ENCODE assay signal across 22 mouse cellular contexts in the genomic region with DNA sequence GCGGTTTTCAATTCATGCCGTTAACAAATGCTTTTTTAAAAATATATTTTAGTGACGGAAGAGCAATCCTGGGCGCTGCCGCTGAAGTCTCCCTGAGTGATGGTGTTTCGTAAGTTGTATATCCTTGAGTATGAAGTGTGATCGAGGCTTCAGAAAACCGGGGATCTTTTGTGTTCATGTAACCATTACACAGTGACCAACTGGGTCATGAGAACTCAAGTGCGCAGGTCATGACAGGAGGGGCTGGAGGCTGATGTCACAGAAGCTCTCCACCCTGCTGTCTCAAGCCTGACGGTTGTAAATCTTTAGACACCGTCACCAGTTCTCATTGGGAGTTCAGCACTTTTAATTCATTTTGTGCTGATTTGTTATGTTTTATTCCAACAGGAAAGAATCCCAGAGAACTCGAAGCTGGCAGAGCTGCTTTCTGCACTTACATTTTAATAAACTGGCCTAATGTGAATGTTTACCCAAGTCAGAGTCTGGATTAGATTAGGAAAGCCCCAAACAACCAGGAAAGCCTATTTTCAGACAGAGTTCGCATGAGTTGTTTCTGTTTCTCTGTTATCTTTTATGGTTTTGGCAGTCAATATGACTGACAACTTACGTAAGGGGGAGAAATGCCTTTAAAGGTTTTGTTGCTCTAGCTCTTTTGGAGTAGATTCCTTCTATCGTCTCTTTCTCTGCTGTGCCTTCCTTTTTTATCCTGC. TPM values are rescaled to one million over a fixed set of nuclear protein-coding genes. Genes with fewer than 3 reads are reported as not detected.
A peak's percentile ranks its signal among the peaks of the same experiment; 100 is the strongest.
DNase-seq lines count a peak whose midpoint lies in the region; ATAC-seq and TF ChIP-seq lines count a peak whose summit lies in the region.
"Had no signal": no experiment of that assay in that cellular context is flagged by ENCODE, and none has a peak within 500 bp of the region (broad histone marks: within the 10 kb centered on the region; RNA-seq: fewer than 3 reads in every experiment).

No protein-coding gene starts in this region.

- ATAC-seq in heart, embryonic 11.5 days (replicated peaks; ENCODE audit: insufficient number of reproducible peaks, low FRiP score, low TSS enrichment) = no peak
- no peak for ATAC-seq in midbrain, embryonic 11.5 days (ENCODE audit: low FRiP score)
- ATAC-seq in embryonic facial prominence, embryonic 15.5 days (ENCODE audit: insufficient number of reproducible peaks, low FRiP score, low TSS enrichment, low read depth) = no peak
- 0 out of 2 replicates have a peak, but pooled peaks have one; percentile 48 for ATAC-seq in stomach, postnatal 0 days (ENCODE audit: low FRiP score, low TSS enrichment)
- no peak for ATAC-seq in kidney, embryonic 14.5 days (ENCODE audit: low FRiP score, low TSS enrichment)
- ATAC-seq: forebrain, embryonic 13.5 days; midbrain, embryonic 16.5 days had no signal

- no peaks in the 10 kb centered on the region for H3K4me1 ChIP-seq in heart, embryonic 10.5 days
- H3K4me1 ChIP-seq in heart, embryonic 11.5 days (ENCODE audit: control insufficient read depth, insufficient read depth, low read length) = no peaks in the 10 kb centered on the region
- H3K4me1 ChIP-seq in midbrain, embryonic 11.5 days (ENCODE audit: control insufficient read depth, insufficient read depth, low read length) = no peaks in the 10 kb centered on the region
- no peaks in the 10 kb centered on the region for H3K4me1 ChIP-seq in midbrain, embryonic 10.5 days
- H3K4me1 ChIP-seq in embryonic facial prominence, embryonic 15.5 days = 0 out of 2 replicates have a peak, but pooled peaks cover 4% of the 10 kb centered on the region
- H3K4me1 ChIP-seq in stomach, postnatal 0 days (replicated peaks; ENCODE audit: control insufficient read depth, insufficient read depth) = no peaks in the 10 kb centered on the region
- H3K4me1 ChIP-seq in kidney, embryonic 14.5 days (ENCODE audit: control insufficient read depth, insufficient read depth, low read length) = no peaks in the 10 kb centered on the region
- H3K4me1 ChIP-seq: forebrain, embryonic 13.5 days; hindbrain, embryonic 13.5 days; kidney, embryonic 15.5 days; neural tube, embryonic 15.5 days; stomach, embryonic 15.5 days had no signal

- DNase-seq in heart, embryonic 10.5 days (ENCODE audit: low spot score) = peak; percentile 42
- peak; percentile 47 for DNase-seq in midbrain, embryonic 11.5 days (ENCODE audit: low spot score, missing footprints)
- no peak for DNase-seq in midbrain, embryonic 10.5 days (ENCODE audit: low spot score)
- no peak for DNase-seq in stomach, postnatal 0 days (ENCODE audit: low spot score)
- no peak for DNase-seq in ovary, adult 18-20 months (ENCODE audit: low spot score)
- DNase-seq: adrenal gland, postnatal 10 days; cerebellum, adult 9-10 months; gastrocnemius, postnatal 25 days; kidney, postnatal 4 days; right cerebral cortex, postnatal 25 days had no signal

- no peak overlapping the region for H3K9ac ChIP-seq in heart, embryonic 11.5 days (ENCODE audit: low read depth, low read length)
- no peak overlapping the region for H3K9ac ChIP-seq in midbrain, embryonic 11.5 days (ENCODE audit: low read length)
- H3K9ac ChIP-seq in embryonic facial prominence, embryonic 15.5 days = no peak overlapping the region
- H3K9ac ChIP-seq in stomach, postnatal 0 days (ENCODE audit: low read length) = no peak overlapping the region
- H3K9ac ChIP-seq in kidney, embryonic 14.5 days (ENCODE audit: low read depth, low read length) = no peak overlapping the region
- H3K9ac ChIP-seq: forebrain, embryonic 13.5 days; hindbrain, embryonic 13.5 days; kidney, embryonic 15.5 days; neural tube, embryonic 15.5 days; stomach, embryonic 15.5 days had no signal

- H3K9me3 ChIP-seq in heart, embryonic 10.5 days = no peaks in the 10 kb centered on the region
- H3K9me3 ChIP-seq in heart, embryonic 11.5 days (replicated peaks; ENCODE audit: control insufficient read depth, low read length) = no peaks in the 10 kb centered on the region
- no peaks in the 10 kb centered on the region for H3K9me3 ChIP-seq in midbrain, embryonic 11.5 days (ENCODE audit: control insufficient read depth, low read length)
- no peaks in the 10 kb centered on the region for H3K9me3 ChIP-seq in midbrain, embryonic 10.5 days (replicated peaks)
- no peaks in the 10 kb centered on the region for H3K9me3 ChIP-seq in embryonic facial prominence, embryonic 15.5 days (replicated peaks)
- H3K9me3 ChIP-seq in stomach, postnatal 0 days (ENCODE audit: control insufficient read depth, low read length) = no peaks in the 10 kb centered on the region
- no peaks in the 10 kb centered on the region for H3K9me3 ChIP-seq in kidney, embryonic 14.5 days (ENCODE audit: control insufficient read depth, low read length)
- H3K9me3 ChIP-seq: forebrain, embryonic 13.5 days; hindbrain, embryonic 13.5 days; kidney, embryonic 15.5 days; megakaryocyte, embryonic 14.5 days; neural tube, embryonic 15.5 days; stomach, embryonic 15.5 days had no signal

- H3K4me3 ChIP-seq in heart, embryonic 10.5 days = no peak overlapping the region
- no peak overlapping the region for H3K4me3 ChIP-seq in heart, embryonic 11.5 days (ENCODE audit: low read depth, low read length)
- H3K4me3 ChIP-seq in midbrain, embryonic 11.5 days (ENCODE audit: low read depth, low read length) = no peak overlapping the region
- no peak overlapping the region for H3K4me3 ChIP-seq in midbrain, embryonic 10.5 days
- no peak overlapping the region for H3K4me3 ChIP-seq in embryonic facial prominence, embryonic 15.5 days (replicated peaks)
- no peak overlapping the region for H3K4me3 ChIP-seq in stomach, postnatal 0 days (ENCODE audit: low read depth, low read length)
- H3K4me3 ChIP-seq in kidney, embryonic 14.5 days (ENCODE audit: low read length) = no peak overlapping the region
- H3K4me3 ChIP-seq: forebrain, embryonic 13.5 days; hindbrain, embryonic 13.5 days; kidney, embryonic 15.5 days; megakaryocyte, embryonic 14.5 days; neural tube, embryonic 15.5 days; stomach, embryonic 15.5 days had no signal

- H3K27me3 ChIP-seq in heart, embryonic 10.5 days (ENCODE audit: insufficient read depth, poor library complexity, severe bottlenecking) = no peaks in the 10 kb centered on the region
- H3K27me3 ChIP-seq in heart, embryonic 11.5 days (ENCODE audit: control insufficient read depth, insufficient read depth, low read length) = no peaks in the 10 kb centered on the region
- H3K27me3 ChIP-seq in midbrain, embryonic 11.5 days (ENCODE audit: control insufficient read depth, insufficient read depth, low read length) = no peaks in the 10 kb centered on the region
- no peaks in the 10 kb centered on the region for H3K27me3 ChIP-seq in midbrain, embryonic 10.5 days (ENCODE audit: low read depth, poor library complexity, severe bottlenecking)
- no peaks in the 10 kb centered on the region for H3K27me3 ChIP-seq in embryonic facial prominence, embryonic 15.5 days
- H3K27me3 ChIP-seq in stomach, postnatal 0 days (ENCODE audit: control insufficient read depth, insufficient read depth, low read length) = no peaks in the 10 kb centered on the region
- H3K27me3 ChIP-seq in kidney, embryonic 14.5 days (ENCODE audit: control insufficient read depth, insufficient read depth, low read length) = no peaks in the 10 kb centered on the region
- H3K27me3 ChIP-seq: forebrain, embryonic 13.5 days; hindbrain, embryonic 13.5 days; kidney, embryonic 15.5 days; megakaryocyte, embryonic 14.5 days; neural tube, embryonic 15.5 days; stomach, embryonic 15.5 days had no signal

- no peak for TF ChIP-seq EP300 in stomach, postnatal 0 days (optimal IDR thresholded peaks at IDR 0.05)

- WGBS in heart, embryonic 10.5 days = 87% methylated on average over 15 of the region's 15 CpGs
- 81% methylated on average over 15 of the region's 15 CpGs for WGBS in heart, embryonic 11.5 days (ENCODE audit: insufficient replicate concordance)
- 93% methylated on average over 15 of the region's 15 CpGs for WGBS in midbrain, embryonic 11.5 days
- 91% methylated on average over 15 of the region's 15 CpGs for WGBS in midbrain, embryonic 10.5 days
- 70% methylated on average over 15 of the region's 15 CpGs for WGBS in embryonic facial prominence, embryonic 15.5 days
- WGBS in stomach, postnatal 0 days = 72% methylated on average over 15 of the region's 15 CpGs
- 74% methylated on average over 15 of the region's 15 CpGs for WGBS in kidney, embryonic 14.5 days

- no peak for TF ChIP-seq CTCF in stomach, postnatal 0 days (IDR thresholded peaks at IDR 0.05; ENCODE audit: low read depth)

- H3K36me3 ChIP-seq in heart, embryonic 10.5 days = peaks cover 67% of the 10 kb centered on the region
- peaks cover 23% of the 10 kb centered on the region for H3K36me3 ChIP-seq in heart, embryonic 11.5 days (ENCODE audit: control insufficient read depth, insufficient read depth, low read length)
- no peaks in the 10 kb centered on the region for H3K36me3 ChIP-seq in midbrain, embryonic 11.5 days (ENCODE audit: control insufficient read depth, insufficient read depth, low read length)
- peaks cover 3% of the 10 kb centered on the region; the same call in 1 of the 2 replicates for H3K36me3 ChIP-seq in midbrain, embryonic 10.5 days
- peaks cover 29% of the 10 kb centered on the region for H3K36me3 ChIP-seq in embryonic facial prominence, embryonic 15.5 days
- H3K36me3 ChIP-seq in stomach, postnatal 0 days (ENCODE audit: control insufficient read depth, insufficient read depth, low read length) = peaks cover 9% of the 10 kb centered on the region; the same call in 1 of the 2 replicates
- H3K36me3 ChIP-seq in kidney, embryonic 14.5 days (ENCODE audit: control insufficient read depth, insufficient read depth, low read length) = peaks cover 45% of the 10 kb centered on the region
- H3K36me3 ChIP-seq: neural tube, embryonic 15.5 days had no signal

- H3K27ac ChIP-seq in heart, embryonic 10.5 days = no peak overlapping the region
- H3K27ac ChIP-seq in heart, embryonic 11.5 days (ENCODE audit: low read depth, low read length) = no peak overlapping the region
- H3K27ac ChIP-seq in midbrain, embryonic 11.5 days (ENCODE audit: low read depth, low read length) = no peak overlapping the region
- H3K27ac ChIP-seq in midbrain, embryonic 10.5 days (replicated peaks) = no peak overlapping the region
- peak overlapping the region; percentile 58 for H3K27ac ChIP-seq in embryonic facial prominence, embryonic 15.5 days (replicated peaks)
- H3K27ac ChIP-seq in stomach, postnatal 0 days (replicated peaks) = peak overlapping the region; percentile 30; the same call in 1 of the 2 replicates
- no peak overlapping the region for H3K27ac ChIP-seq in kidney, embryonic 14.5 days (ENCODE audit: low read depth, low read length)
- H3K27ac ChIP-seq: forebrain, embryonic 13.5 days; hindbrain, embryonic 13.5 days; kidney, embryonic 15.5 days; neural tube, embryonic 15.5 days; stomach, embryonic 15.5 days had no signal

- H3K4me2 ChIP-seq in heart, embryonic 11.5 days = no peak overlapping the region
- no peak overlapping the region for H3K4me2 ChIP-seq in midbrain, embryonic 11.5 days
- no peak overlapping the region for H3K4me2 ChIP-seq in embryonic facial prominence, embryonic 15.5 days (replicated peaks)
- H3K4me2 ChIP-seq in stomach, postnatal 0 days (replicated peaks; ENCODE audit: low read depth) = no peak overlapping the region
- H3K4me2 ChIP-seq in kidney, embryonic 14.5 days (replicated peaks; ENCODE audit: low read depth, low read length) = no peak overlapping the region
- H3K4me2 ChIP-seq: forebrain, embryonic 13.5 days; hindbrain, embryonic 13.5 days; kidney, embryonic 15.5 days; neural tube, embryonic 15.5 days; stomach, embryonic 15.5 days had no signal

RNA-seq across cellular contexts. Expression of gene Rep15, which starts 21.4 kb away (rescaled TPM):
- polyA plus RNA-seq in heart, embryonic 10.5 days (2016; fragmentation: Nextera tagmentation; extraction: Ambion mirVana) = 1.4 TPM in 2 replicates
- 1.1 and 1.3 TPM in 2 replicates for polyA plus RNA-seq in heart, embryonic 11.5 days (2014; fragmentation: Nextera tagmentation; extraction: Ambion mirVana)
- polyA plus RNA-seq in midbrain, embryonic 11.5 days (2014; fragmentation: Nextera tagmentation; extraction: Ambion mirVana) = 0.55 and 0.88 TPM in 2 replicates
- polyA plus RNA-seq in midbrain, embryonic 10.5 days (2016; fragmentation: Nextera tagmentation; extraction: Ambion mirVana) = 0.60 and 0.69 TPM in 2 replicates
- 1.1 and 1.6 TPM in 2 replicates for polyA plus RNA-seq in embryonic facial prominence, embryonic 15.5 days (2015; fragmentation: Nextera tagmentation; extraction: Ambion mirVana)
- polyA plus RNA-seq in stomach, postnatal 0 days (2015; fragmentation: Nextera tagmentation; extraction: Ambion mirVana) = 173 and 196 TPM in 2 replicates
- polyA plus RNA-seq in kidney, embryonic 14.5 days (2014; fragmentation: Nextera tagmentation; extraction: Ambion mirVana) = 1.6 and 1.7 TPM in 2 replicates

RNA-seq across cellular contexts. Expression of gene Mrps35, which starts 31.6 kb away (rescaled TPM):
- polyA plus RNA-seq in heart, embryonic 10.5 days (2016; fragmentation: Nextera tagmentation; extraction: Ambion mirVana) = 129 and 136 TPM in 2 replicates
- polyA plus RNA-seq in heart, embryonic 11.5 days (2014; fragmentation: Nextera tagmentation; extraction: Ambion mirVana) = 128 and 135 TPM in 2 replicates
- 88.1 and 97.8 TPM in 2 replicates for polyA plus RNA-seq in midbrain, embryonic 11.5 days (2014; fragmentation: Nextera tagmentation; extraction: Ambion mirVana)
- 109 TPM in 2 replicates for polyA plus RNA-seq in midbrain, embryonic 10.5 days (2016; fragmentation: Nextera tagmentation; extraction: Ambion mirVana)
- polyA plus RNA-seq in embryonic facial prominence, embryonic 15.5 days (2015; fragmentation: Nextera tagmentation; extraction: Ambion mirVana) = 82.6 and 87.1 TPM in 2 replicates
- polyA plus RNA-seq in stomach, postnatal 0 days (2015; fragmentation: Nextera tagmentation; extraction: Ambion mirVana) = 101 and 107 TPM in 2 replicates
- 135 and 153 TPM in 2 replicates for polyA plus RNA-seq in kidney, embryonic 14.5 days (2014; fragmentation: Nextera tagmentation; extraction: Ambion mirVana)

RNA-seq across cellular contexts. Expression of gene 1700034J05Rik, which starts 56.7 kb away (rescaled TPM):
- polyA plus RNA-seq in heart, embryonic 10.5 days (2016; fragmentation: Nextera tagmentation; extraction: Ambion mirVana) = 0.22 and 0.33 TPM in 2 replicates
- polyA plus RNA-seq in heart, embryonic 11.5 days (2014; fragmentation: Nextera tagmentation; extraction: Ambion mirVana) = 0.21 and 0.42 TPM in 2 replicates
- 0.11 and 0.18 TPM in 2 replicates for polyA plus RNA-seq in midbrain, embryonic 11.5 days (2014; fragmentation: Nextera tagmentation; extraction: Ambion mirVana)
- polyA plus RNA-seq in midbrain, embryonic 10.5 days (2016; fragmentation: Nextera tagmentation; extraction: Ambion mirVana) = 0.11 TPM in 2 replicates
- polyA plus RNA-seq in embryonic facial prominence, embryonic 15.5 days (2015; fragmentation: Nextera tagmentation; extraction: Ambion mirVana) = 0.16 and 0.39 TPM in 2 replicates
- polyA plus RNA-seq in stomach, postnatal 0 days (2015; fragmentation: Nextera tagmentation; extraction: Ambion mirVana) = 0.11 TPM in 1 of 2 replicates, not detected in the other
- 0.37 and 0.45 TPM in 2 replicates for polyA plus RNA-seq in kidney, embryonic 14.5 days (2014; fragmentation: Nextera tagmentation; extraction: Ambion mirVana)
- polyA plus RNA-seq: cortical plate, adult 2 months; frontal cortex, adult 2 months; hindbrain, embryonic 13.5 days; neural tube, embryonic 15.5 days had no signal

Comparison
In these comparisons a context has a peak if more than half of its experiments do, and no peak if none do; other contexts are left out.
1. DNase-seq: peak in heart, embryonic 10.5 days (single experiment) and midbrain, embryonic 11.5 days (single experiment); none in midbrain, embryonic 10.5 days (single experiment), stomach, postnatal 0 days (single experiment) and ovary, adult 18-20 months (single experiment).
2. H3K27ac ChIP-seq: peak in embryonic facial prominence, embryonic 15.5 days (single experiment) and stomach, postnatal 0 days (single experiment); none in heart, embryonic 10.5 days (single experiment), heart, embryonic 11.5 days (single experiment), midbrain, embryonic 11.5 days (single experiment), midbrain, embryonic 10.5 days (single experiment) and kidney, embryonic 14.5 days (single experiment).
3. RNA of gene Rep15, which starts 21.4 kb away (polyA plus RNA-seq): 173 to 196 TPM in stomach, postnatal 0 days; 1.6 to 1.7 TPM in kidney, embryonic 14.5 days, 1.1 to 1.6 TPM in embryonic facial prominence, embryonic 15.5 days, 1.4 TPM in heart, embryonic 10.5 days, 1.1 to 1.3 TPM in heart, embryonic 11.5 days, 0.60 to 0.69 TPM in midbrain, embryonic 10.5 days and 0.55 to 0.88 TPM in midbrain, embryonic 11.5 days; every median in the first group is over 10 times any median in the second.